Comparison of ENCODE assay signal across 9 mouse cellular contexts in the genomic region with DNA sequence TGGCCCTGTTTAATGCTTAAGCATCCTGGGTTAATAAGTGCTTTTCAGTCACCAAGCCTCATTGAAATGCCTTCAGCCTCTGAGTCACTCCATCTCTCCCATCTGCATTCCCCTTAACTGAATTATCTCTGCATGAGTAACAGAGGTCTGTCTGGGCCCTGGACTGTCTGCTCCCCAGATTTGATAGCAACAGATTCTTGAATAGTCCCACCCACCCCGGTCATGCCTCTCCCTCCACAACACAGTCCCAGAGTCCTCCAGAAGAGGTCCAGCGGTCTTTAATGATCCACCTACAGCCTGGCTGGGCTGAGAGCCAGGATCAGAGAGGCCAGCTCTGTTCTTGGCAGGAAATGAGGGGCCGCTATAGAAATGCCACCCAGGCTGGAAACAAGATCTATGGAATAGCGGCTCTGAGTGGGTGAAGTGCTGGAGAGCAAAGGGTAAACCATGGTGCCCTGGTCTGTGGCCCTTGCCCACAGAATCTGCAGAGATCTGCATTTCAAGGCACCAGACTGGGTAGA.
DNase-seq lines count a peak whose midpoint lies in the region; ATAC-seq and TF ChIP-seq lines count a peak whose summit lies in the region.
"Had no signal": no experiment of that assay in that cellular context is flagged by ENCODE, and none has a peak within 500 bp of the region (broad histone marks: within the 10 kb centered on the region; RNA-seq: fewer than 3 reads in every experiment).

No protein-coding gene starts in this region.

- ATAC-seq in hindbrain, embryonic 16.5 days: peak; percentile 73
- ATAC-seq in hindbrain, embryonic 13.5 days (ENCODE audit: low FRiP score): no peak
- ATAC-seq in limb, embryonic 14.5 days (ENCODE audit: low FRiP score, low read depth): peak; percentile 68
- ATAC-seq in frontal cortex, adult (ENCODE audit: low TSS enrichment): no peak
- ATAC-seq in activated CD4-positive, CD25-positive, alpha-beta regulatory T cell, adult 4 months: no peak

- H3K4me3 ChIP-seq in hindbrain, embryonic 16.5 days (ENCODE audit: low read length): no peak overlapping the region
- no peak overlapping the region for H3K4me3 ChIP-seq in hindbrain, embryonic 13.5 days
- no peak overlapping the region for H3K4me3 ChIP-seq in limb, embryonic 14.5 days (replicated peaks; ENCODE audit: low read length)

- no peaks in the 10 kb centered on the region for H3K27me3 ChIP-seq in hindbrain, embryonic 16.5 days (replicated peaks; ENCODE audit: control insufficient read depth, insufficient read depth, low read length)
- H3K27me3 ChIP-seq in hindbrain, embryonic 13.5 days: no peaks in the 10 kb centered on the region
- H3K27me3 ChIP-seq in limb, embryonic 14.5 days (ENCODE audit: control insufficient read depth, insufficient read depth, low read length): no peaks in the 10 kb centered on the region

- DNase-seq in brain, embryonic 14.5 days (ENCODE audit: low read depth): peak; percentile 84
- peak; percentile 57 for DNase-seq in heart, postnatal 4 days
- peak; percentile 69 for DNase-seq in limb, embryonic 14.5 days (ENCODE audit: low spot score)
- DNase-seq in urinary bladder, postnatal 36 days (ENCODE audit: low spot score in 2 of 2): no peak
- DNase-seq: cerebellum, adult 18-20 months had no signal

- H3K4me2 ChIP-seq in hindbrain, embryonic 16.5 days (ENCODE audit: low read length): no peak overlapping the region
- no peak overlapping the region for H3K4me2 ChIP-seq in hindbrain, embryonic 13.5 days
- H3K4me2 ChIP-seq in limb, embryonic 14.5 days (replicated peaks; ENCODE audit: low read depth, low read length, severe bottlenecking): no peak overlapping the region

- no peaks in the 10 kb centered on the region for H3K36me3 ChIP-seq in hindbrain, embryonic 16.5 days (ENCODE audit: control insufficient read depth, insufficient read depth, low read length)
- H3K36me3 ChIP-seq in hindbrain, embryonic 13.5 days: no peaks in the 10 kb centered on the region
- H3K36me3 ChIP-seq in limb, embryonic 14.5 days (ENCODE audit: control insufficient read depth, insufficient read depth, low read length): no peaks in the 10 kb centered on the region

- H3K27ac ChIP-seq in hindbrain, embryonic 16.5 days (ENCODE audit: low read depth, low read length): peak overlapping the region; percentile 45; the same call in 1 of the 2 replicates
- no peak overlapping the region; the same call in 1 of the 2 replicates for H3K27ac ChIP-seq in hindbrain, embryonic 13.5 days
- H3K27ac ChIP-seq in limb, embryonic 14.5 days (replicated peaks; ENCODE audit: low read depth, low read length): no peak overlapping the region

- no peak for TF ChIP-seq CTCF in brain, embryonic 14.5 days (IDR thresholded peaks at IDR 0.05; ENCODE audit: borderline replicate concordance, extremely low read depth, insufficient read depth, insufficient read length)

- peaks cover 7% of the 10 kb centered on the region for H3K4me1 ChIP-seq in hindbrain, embryonic 16.5 days (ENCODE audit: control insufficient read depth, insufficient read depth, low read depth, low read length)
- peaks cover 31% of the 10 kb centered on the region for H3K4me1 ChIP-seq in hindbrain, embryonic 13.5 days (replicated peaks)
- peaks cover 17% of the 10 kb centered on the region for H3K4me1 ChIP-seq in limb, embryonic 14.5 days (ENCODE audit: control insufficient read depth, insufficient read depth, low read length)

- H3K9ac ChIP-seq in hindbrain, embryonic 16.5 days (ENCODE audit: low read depth, low read length): no peak overlapping the region
- no peak overlapping the region for H3K9ac ChIP-seq in hindbrain, embryonic 13.5 days
- H3K9ac ChIP-seq in limb, embryonic 14.5 days (ENCODE audit: low read depth, low read length, severe bottlenecking): no peak overlapping the region

- no peaks in the 10 kb centered on the region for H3K9me3 ChIP-seq in hindbrain, embryonic 16.5 days (ENCODE audit: control insufficient read depth, low read length)
- no peaks in the 10 kb centered on the region for H3K9me3 ChIP-seq in hindbrain, embryonic 13.5 days
- H3K9me3 ChIP-seq in limb, embryonic 14.5 days (ENCODE audit: control insufficient read depth, low read length): no peaks in the 10 kb centered on the region

- WGBS in hindbrain, embryonic 16.5 days: 33% methylated on average over 4 of the region's 4 CpGs
- 34% methylated on average over 4 of the region's 4 CpGs for WGBS in hindbrain, embryonic 13.5 days
- WGBS in limb, embryonic 14.5 days: 13% methylated on average over 4 of the region's 4 CpGs

- TF ChIP-seq POLR2A in brain, embryonic 14.5 days (IDR thresholded peaks at IDR 0.05; ENCODE audit: borderline replicate concordance, extremely low read depth, insufficient read depth, insufficient read length, poor library complexity, severe bottlenecking): no peak
- no peak for TF ChIP-seq POLR2A in limb, embryonic 14.5 days (IDR thresholded peaks at IDR 0.05; ENCODE audit: borderline replicate concordance, extremely low read depth, insufficient read depth, insufficient read length)

Comparison
In these comparisons a context has a peak if more than half of its experiments do, and no peak if none do; other contexts are left out.
1. ATAC-seq: peak in hindbrain, embryonic 16.5 days (single experiment) and limb, embryonic 14.5 days (single experiment); none in hindbrain, embryonic 13.5 days (single experiment), frontal cortex, adult (single experiment) and activated CD4-positive, CD25-positive, alpha-beta regulatory T cell, adult 4 months (single experiment).
2. DNase-seq: peak in brain, embryonic 14.5 days (single experiment), heart, postnatal 4 days (single experiment) and limb, embryonic 14.5 days (single experiment); none in urinary bladder, postnatal 36 days (0 of 2).